Mouse (Mus musculus) left cerebral cortex, adult 11 months (tissue): ENCODE results near the gene Magi2.

ENCODE experiments used
- DNase-seq: peaks from one replicate; pipeline ENCODE4 v3.0.0; 2022; ENCODE audit warnings: low spot score

Gene Magi2

GRCm38 (mm10) chr5:20078931-20079330 is 852.1 kb downstream of the Magi2 start:
- DNase-seq: no peak

- DNase-seq: no peak
These were observed 853.9 kb downstream of the Magi2 start for GRCm38 (mm10) chr5:20080605-20081309.

DNA sequence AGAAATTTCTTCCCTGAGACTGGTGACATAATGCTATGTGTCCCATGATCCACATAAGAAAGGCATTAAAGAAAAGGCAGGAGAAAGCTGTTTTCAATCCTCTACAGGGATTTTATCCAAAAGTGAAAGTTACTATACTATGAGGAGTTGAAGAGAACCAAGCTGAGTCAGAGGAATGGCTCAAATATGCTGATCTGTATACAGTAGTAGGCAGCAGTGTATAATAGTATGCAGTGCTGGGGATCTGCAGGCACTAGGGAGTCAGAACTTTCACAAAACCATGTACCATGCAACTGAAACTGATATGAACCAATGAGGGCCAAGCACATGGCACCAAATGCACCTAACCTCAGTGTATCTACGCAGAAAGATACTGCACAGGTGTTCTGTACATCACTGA is 855.5 kb downstream of the Magi2 start:
- DNase-seq: no peak

DNA sequence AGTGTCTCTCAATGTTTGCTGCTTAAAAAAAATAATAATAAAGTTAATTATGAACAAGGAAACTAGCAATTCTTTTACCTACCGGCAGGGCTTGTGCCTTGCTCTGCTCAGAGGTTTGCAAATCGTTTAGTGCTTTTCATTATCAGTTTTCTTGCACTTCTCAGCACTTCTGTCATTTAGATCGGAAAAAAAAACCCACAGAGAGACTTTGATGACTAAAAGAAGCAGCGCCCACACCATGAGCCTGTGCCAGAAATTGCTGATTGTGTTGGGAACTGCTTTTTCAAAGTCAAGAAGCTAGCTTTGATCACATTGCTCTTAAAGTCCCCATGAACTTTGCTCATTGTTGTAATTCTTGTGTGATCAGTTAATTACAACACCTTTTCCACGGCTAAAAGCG is 860.2 kb downstream of the Magi2 start:
- no peak for DNase-seq

GRCm38 (mm10) chr5:20103869-20104268 is 877.0 kb downstream of the Magi2 start:
- no peak for DNase-seq

- DNase-seq: no peak
These were observed 877.7 kb downstream of the Magi2 start for GRCm38 (mm10) chr5:20104496-20104895.

- DNase-seq: peak; percentile 29
These were observed 882.7 kb downstream of the Magi2 start for GRCm38 (mm10) chr5:20109496-20109895.

DNA sequence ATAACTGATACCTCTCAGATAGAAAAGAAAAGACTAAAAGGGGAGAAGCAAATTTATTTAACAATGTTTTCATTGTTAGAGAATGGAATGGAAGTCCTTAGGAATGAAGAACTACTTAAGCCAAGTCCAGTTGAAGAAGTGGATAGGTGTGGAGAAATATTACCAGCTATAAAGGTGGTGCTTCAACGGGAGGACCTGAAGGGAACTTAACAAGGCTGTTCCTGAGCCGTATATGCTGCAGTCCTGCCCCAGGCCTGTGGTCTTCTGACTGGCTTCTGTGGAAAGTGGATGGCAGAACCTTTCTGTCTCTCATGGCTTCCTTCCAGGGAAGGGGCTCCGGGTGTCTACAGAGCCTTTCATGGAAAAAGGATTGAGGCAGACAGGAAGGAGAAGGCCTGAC is 890.3 kb downstream of the Magi2 start:
- no peak for DNase-seq

- no peak for DNase-seq
These were observed 913.4 kb downstream of the Magi2 start for GRCm38 (mm10) chr5:20140235-20140634.

DNA sequence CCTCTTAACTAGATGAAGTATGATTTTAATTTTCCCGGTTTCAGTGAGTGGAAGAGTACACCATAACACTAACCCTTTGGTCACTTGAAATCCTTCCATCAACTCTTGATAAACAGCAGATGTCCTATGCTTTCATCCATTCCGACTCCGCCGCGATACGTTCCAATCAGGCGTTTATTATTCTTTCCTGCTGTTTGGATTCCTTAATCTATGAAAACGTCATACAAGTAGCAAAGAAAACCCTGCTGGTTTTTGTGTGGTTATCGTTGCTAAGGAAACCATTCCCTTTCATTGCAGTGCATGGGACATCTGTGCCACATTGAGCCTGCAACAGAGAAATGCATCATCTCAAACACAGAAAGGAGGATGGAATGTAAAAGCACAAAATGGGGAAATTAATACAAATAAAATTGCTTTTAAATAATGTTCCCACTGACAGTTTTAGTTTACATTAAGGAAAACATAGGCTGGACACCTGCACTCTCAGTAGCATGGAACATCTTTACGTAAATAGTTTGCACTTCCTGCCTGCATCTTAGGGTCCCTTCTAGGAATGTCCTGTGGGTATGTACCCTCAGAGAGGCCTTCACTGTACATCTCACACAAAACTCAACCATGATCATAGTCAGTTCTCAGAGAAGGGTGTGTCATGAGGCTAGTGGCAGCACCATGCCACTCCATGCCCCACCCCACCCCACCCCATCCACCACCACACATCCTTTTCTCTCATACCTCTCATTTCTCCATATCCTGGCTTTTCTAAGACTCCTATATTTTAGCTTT is 914.0 kb downstream of the Magi2 start:
- DNase-seq: no peak

GRCm38 (mm10) chr5:20153359-20154125 is 926.7 kb downstream of the Magi2 start:
- no peak for DNase-seq

DNA sequence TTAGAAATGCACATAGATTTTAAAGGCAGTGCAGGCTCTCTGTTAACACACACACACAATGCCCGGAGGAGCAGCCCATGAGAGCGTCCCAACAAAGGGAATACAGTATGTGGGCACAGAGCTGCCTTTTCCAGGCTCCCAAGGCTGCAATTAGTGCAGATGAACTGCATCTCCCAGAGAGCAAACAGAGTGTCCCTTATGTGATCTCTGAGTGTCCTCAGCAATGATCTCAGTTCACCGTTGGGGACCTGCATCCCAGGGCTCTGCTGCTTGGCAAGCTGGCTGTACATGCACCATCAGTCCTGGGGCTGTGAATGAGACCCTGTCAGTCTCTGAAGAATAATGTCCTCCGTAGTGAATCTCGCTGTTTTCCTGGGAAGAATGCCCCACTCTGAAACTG is 969.9 kb downstream of the Magi2 start:
- DNase-seq: no peak

DNA sequence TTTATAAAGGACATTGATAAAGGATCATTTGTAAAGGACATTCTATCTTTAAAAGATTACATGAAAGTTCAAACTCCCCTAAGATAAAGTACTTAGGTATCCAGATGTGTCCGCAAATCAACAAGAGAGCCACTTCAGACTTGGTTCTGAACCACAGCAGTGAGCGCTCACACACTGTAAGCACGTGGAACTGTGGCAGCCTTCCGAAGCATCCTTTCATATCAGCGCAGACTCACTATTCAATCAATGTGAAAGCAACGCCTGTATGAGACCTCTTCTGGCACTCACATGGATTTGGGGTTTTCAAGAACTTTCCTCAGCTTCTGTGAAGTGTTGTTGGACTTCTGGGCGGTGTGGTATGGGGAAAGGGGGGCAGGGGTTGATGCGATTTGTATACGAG is 970.6 kb downstream of the Magi2 start:
- no peak for DNase-seq

- no peak for DNase-seq
These were observed 974.5 kb downstream of the Magi2 start for GRCm38 (mm10) chr5:20201348-20201747.

DNA sequence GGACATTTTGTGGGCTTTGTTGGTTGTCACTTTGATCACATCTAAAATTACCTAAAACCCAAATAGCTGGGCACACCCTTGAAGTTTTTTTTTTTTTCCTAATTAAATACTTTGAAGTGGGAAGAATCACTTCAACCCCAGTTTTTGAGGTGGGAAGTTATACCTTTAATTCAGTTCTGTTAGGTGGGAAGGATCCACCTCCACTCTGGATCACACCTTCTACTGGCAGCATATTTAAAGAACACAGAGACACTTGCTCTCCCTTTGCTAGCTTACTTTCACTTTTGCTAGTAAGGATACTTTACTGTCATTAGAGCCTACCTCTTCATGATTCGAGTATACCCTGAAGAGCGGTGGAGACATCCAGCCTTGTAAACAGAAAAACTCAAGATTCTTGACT is 981.3 kb downstream of the Magi2 start:
- DNase-seq: no peak

DNA sequence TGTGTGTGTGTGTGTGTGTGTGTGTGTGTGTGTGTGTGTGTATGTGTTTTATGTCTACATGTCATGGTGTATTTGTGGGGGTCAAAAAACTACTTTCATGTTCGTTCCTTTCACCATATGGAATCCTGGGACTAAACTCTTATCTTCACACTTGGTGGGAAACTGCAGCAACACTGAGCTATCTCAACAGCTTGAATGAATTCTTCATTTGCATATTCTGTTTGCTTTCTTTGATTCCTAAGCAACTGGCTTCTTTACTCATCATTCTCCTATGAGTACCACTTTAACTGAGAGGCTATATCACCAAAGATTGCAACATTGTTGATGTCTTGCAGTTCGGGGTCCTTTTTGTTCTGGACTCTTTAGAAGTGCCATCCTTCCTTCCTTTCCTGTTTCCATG is 986.5 kb downstream of the Magi2 start:
- DNase-seq: no peak

DNA sequence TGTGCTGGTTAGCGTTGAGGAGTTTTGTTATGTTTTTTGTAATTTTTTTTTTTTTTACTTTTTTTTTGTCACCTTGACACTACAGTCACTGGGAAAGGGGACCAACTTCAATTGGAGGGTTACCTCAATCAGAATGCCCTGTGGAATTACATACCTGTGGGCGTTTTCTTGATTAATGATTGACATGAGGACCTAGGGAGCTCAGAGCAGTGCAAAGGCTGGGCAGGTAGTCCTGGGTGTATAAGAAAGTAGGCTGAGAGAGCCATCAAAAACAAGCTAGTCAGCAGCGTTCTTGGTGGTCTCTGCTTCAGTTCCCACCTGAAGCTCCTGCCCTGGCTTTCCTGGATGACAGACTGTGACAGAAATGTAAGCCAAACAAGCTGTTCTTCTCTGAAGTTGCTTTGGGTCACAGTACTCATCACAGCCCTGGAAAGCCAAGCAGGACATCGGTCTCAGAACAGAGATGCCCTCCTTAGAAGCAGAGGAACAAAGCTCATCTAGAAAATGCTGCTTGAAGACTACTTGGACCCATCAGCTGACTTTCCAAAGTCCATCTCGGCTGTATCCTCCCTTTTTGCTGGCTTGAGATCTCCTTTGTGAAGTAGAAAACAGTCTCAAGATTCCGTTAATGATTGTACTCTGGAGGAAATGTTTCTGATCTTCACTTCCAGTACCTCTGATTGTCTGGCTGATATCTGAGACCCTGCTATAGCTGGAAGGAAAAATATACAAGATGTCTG is 999.8 kb downstream of the Magi2 start:
- no peak for DNase-seq

- DNase-seq: peak; percentile 41
These were observed 1001.3 kb downstream of the Magi2 start for GRCm38 (mm10) chr5:20227912-20228762.

- DNase-seq: no peak
These were observed 1005.1 kb downstream of the Magi2 start for GRCm38 (mm10) chr5:20231908-20232307.

- no peak for DNase-seq
These were observed 1014.7 kb downstream of the Magi2 start for GRCm38 (mm10) chr5:20241523-20241922.

DNA sequence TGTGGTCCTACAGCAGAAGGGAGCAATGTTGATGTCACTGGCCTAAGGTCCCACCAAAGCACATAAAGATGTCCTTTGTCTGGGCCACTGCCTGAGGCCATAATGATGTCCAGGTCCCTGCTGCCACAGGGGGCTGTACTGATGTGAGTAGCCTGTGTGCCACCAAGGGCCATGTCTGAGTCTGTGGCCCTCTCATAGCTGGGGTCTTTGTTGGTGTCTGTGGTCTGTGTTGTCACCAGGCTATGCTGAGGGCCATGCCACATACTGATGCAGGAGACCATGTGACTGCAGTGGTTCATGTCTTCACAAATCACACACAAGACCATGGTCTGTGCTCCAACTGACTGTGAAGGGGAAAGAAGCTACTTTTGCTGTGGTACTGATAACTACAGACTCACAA is 1015.7 kb downstream of the Magi2 start:
- no peak for DNase-seq
